Mouse (Mus musculus) spleen, adult 2 months (tissue): ENCODE results near the gene Arhgef2.

Experiments used
- CTCF ChIP-seq: fragments of 200-500 bp; IDR thresholded peaks from 2 replicates; pipeline ENCODE4 v1.5.1; 2011; ENCODE audit warnings: mild to moderate bottlenecking, inconsistent platforms; ENCODE audit not compliant: insufficient read depth, insufficient read length, insufficient replicate concordance; ENCODE audit errors: extremely low read depth
- POLR2A ChIP-seq: fragments of 200-500 bp; IDR thresholded peaks from 2 replicates; pipeline ENCODE4 v1.6.1; 2011; ENCODE audit warnings: low read depth, low read length, inconsistent platforms

GRCm38 (mm10) chr3:88636555-88636986, 30.8 kb downstream of the Arhgef2 start:
- TF ChIP-seq CTCF, result no peak
- TF ChIP-seq POLR2A, result no peak
